Mouse (Mus musculus) brain, embryonic 14.5 days (tissue): ENCODE data around the gene Pgam1. TPM values are rescaled to one million over a fixed set of nuclear protein-coding genes. Genes with fewer than 3 reads are reported as not detected.

Source experiments
- DNase-seq: peaks from one replicate; pipeline ENCODE4 v3.0.0-alpha.2; 2011; ENCODE audit warnings: low read depth
- CTCF ChIP-seq: fragments of 200-500 bp; IDR thresholded peaks from 2 replicates; pipeline ENCODE4 v1.5.1; 2012; ENCODE audit warnings: inconsistent platforms, mild to moderate bottlenecking, moderate library complexity, borderline replicate concordance; ENCODE audit not compliant: insufficient read depth, insufficient read length; ENCODE audit errors: extremely low read depth
- POLR2A ChIP-seq: fragments of 200-500 bp; IDR thresholded peaks from 2 replicates; pipeline ENCODE4 v1.6.1; 2012; ENCODE audit warnings: mild to moderate bottlenecking, inconsistent platforms, borderline replicate concordance; ENCODE audit not compliant: poor library complexity, insufficient read depth, insufficient read length, severe bottlenecking; ENCODE audit errors: extremely low read depth
- polyA plus RNA-seq: library from polyadenylated mRNA; depleted of rRNA; stranded (reverse); fragments of >200 nt; gene quantifications from 2 replicates; pipeline ENCODE4 v1.2.3, GENCODE M21; 2012; rRNA removed

The Pgam1 gene
- polyA plus RNA-seq, 1 experiment, result 420 TPM

- DNase-seq, result no peak
- TF ChIP-seq POLR2A (no peak), CTCF (no peak)
These were observed 26.8 kb downstream of the Pgam1 start for GRCm38 (mm10) chr19:41938539-41938938.

GRCm38 (mm10) chr19:41943841-41944240 lies 32.1 kb downstream of the Pgam1 start:
- TF ChIP-seq CTCF (no peak), POLR2A (no peak)

GRCm38 (mm10) chr19:41952287-41952686 lies 40.6 kb downstream of the Pgam1 start:
- DNase-seq, result peak; percentile 34
- TF ChIP-seq POLR2A (no peak), CTCF (peak; percentile 50; the same call in 1 of the 2 replicates)

More at GRCm38 (mm10) chr19:41943841-41944240, 32.1 kb downstream of the Pgam1 start:
- no peak for DNase-seq

GRCm38 (mm10) chr19:41953574-41953973 lies 41.9 kb downstream of the Pgam1 start:
- TF ChIP-seq CTCF (no peak), POLR2A (no peak)
- no peak for DNase-seq

Other genes starting within 250 kb of the Pgam1 start
- gene Slit1, start 168.3 kb upstream of the Pgam1 start, polyA plus RNA-seq, result 31.8 and 51.5 TPM in 2 replicates
- 10.4 and 13.3 TPM in 2 replicates for gene Arhgap19, start 109.9 kb upstream of the Pgam1 start, polyA plus RNA-seq
- 12.0 and 14.8 TPM in 2 replicates for gene Frat1, start 82.0 kb upstream of the Pgam1 start, polyA plus RNA-seq
- 14.6 and 16.5 TPM in 2 replicates for gene Frat2, start 63.8 kb upstream of the Pgam1 start, polyA plus RNA-seq
- gene Rrp12, start 15.8 kb upstream of the Pgam1 start, polyA plus RNA-seq, result 14.7 and 17.1 TPM in 2 replicates
- 30.5 and 31.5 TPM in 2 replicates for gene Exosc1, start 21.5 kb downstream of the Pgam1 start, polyA plus RNA-seq
- gene Zdhhc16, start 21.6 kb downstream of the Pgam1 start, polyA plus RNA-seq, result 85.1 and 121 TPM in 2 replicates
- gene Mms19, start 69.2 kb downstream of the Pgam1 start, polyA plus RNA-seq, result 66.3 and 88.7 TPM in 2 replicates
- 20.0 and 20.9 TPM in 2 replicates for gene Ubtd1, start 69.8 kb downstream of the Pgam1 start, polyA plus RNA-seq
- gene Ankrd2, start 124.1 kb downstream of the Pgam1 start, polyA plus RNA-seq, result 0.34 and 0.38 TPM in 2 replicates
- gene Hoga1, start 133.7 kb downstream of the Pgam1 start, polyA plus RNA-seq, result 1.2 and 1.7 TPM in 2 replicates
- 0.09 and 0.29 TPM in 2 replicates for gene 4933411K16Rik, start 140.3 kb downstream of the Pgam1 start, polyA plus RNA-seq
- 128 and 144 TPM in 2 replicates for gene Morn4, start 174.4 kb downstream of the Pgam1 start, polyA plus RNA-seq
- gene Pi4k2a, start 178.5 kb downstream of the Pgam1 start, polyA plus RNA-seq, result 41.3 and 44.6 TPM in 2 replicates
- 4.5 and 5.4 TPM in 2 replicates for gene Avpi1, start 217.1 kb downstream of the Pgam1 start, polyA plus RNA-seq
- 15.2 and 16.7 TPM in 2 replicates for gene Marveld1, start 235.5 kb downstream of the Pgam1 start, polyA plus RNA-seq